ENCODE assay signal across 25 mouse cellular contexts in genomic region chr14:100052876-100053275, GRCm38 (mm10).
DNase-seq lines count a peak whose midpoint lies in the region; ATAC-seq and TF ChIP-seq lines count a peak whose summit lies in the region.
"Had no signal": no experiment of that assay in that cellular context is flagged by ENCODE, and none has a peak within 500 bp of the region (broad histone marks: within the 10 kb centered on the region; RNA-seq: fewer than 3 reads in every experiment).

No protein-coding gene starts in this region.

- H3K27ac ChIP-seq in intestine, embryonic 14.5 days (ENCODE audit: low read depth) = no peak overlapping the region
- no peak overlapping the region for H3K27ac ChIP-seq in intestine, postnatal 0 days (ENCODE audit: low read depth, low read length)
- peak overlapping the region; percentile 99 for H3K27ac ChIP-seq in kidney, adult 2 months (ENCODE audit: insufficient read depth, low read depth, low read length)
- H3K27ac ChIP-seq in kidney, embryonic 15.5 days = no peak overlapping the region
- H3K27ac ChIP-seq: forebrain, embryonic 10.5 days; gastrocnemius, adult 2 months; heart, adult 2 months; heart, embryonic 10.5 days; hindbrain, embryonic 12.5 days; hindbrain, embryonic 15.5 days had no signal

- 0 out of 2 replicates have a peak, but pooled peaks cover 4% of the 10 kb centered on the region for H3K36me3 ChIP-seq in intestine, embryonic 14.5 days (ENCODE audit: control insufficient read depth, insufficient read depth, low read length)
- no peaks in the 10 kb centered on the region for H3K36me3 ChIP-seq in intestine, postnatal 0 days (ENCODE audit: control insufficient read depth, insufficient read depth)
- no peaks in the 10 kb centered on the region for H3K36me3 ChIP-seq in kidney, adult 2 months (ENCODE audit: control insufficient read depth, insufficient read depth, low read length)
- H3K36me3 ChIP-seq in kidney, embryonic 15.5 days = peaks cover 6% of the 10 kb centered on the region; the same call in 1 of the 2 replicates
- H3K36me3 ChIP-seq: G1E; heart, embryonic 10.5 days; hindbrain, embryonic 12.5 days; hindbrain, embryonic 15.5 days had no signal

- TF ChIP-seq POLR2A in kidney, adult 2 months (IDR thresholded peaks at IDR 0.05; ENCODE audit: low read depth, low read length) = no peak

- H3K4me3 ChIP-seq in intestine, embryonic 14.5 days (ENCODE audit: low read depth, low read length) = no peak overlapping the region
- H3K4me3 ChIP-seq in intestine, postnatal 0 days (ENCODE audit: low read depth, low read length) = no peak overlapping the region
- no peak overlapping the region for H3K4me3 ChIP-seq in kidney, adult 2 months (ENCODE audit: insufficient read depth, low read depth, low read length)
- no peak overlapping the region for H3K4me3 ChIP-seq in kidney, embryonic 15.5 days (replicated peaks)
- H3K4me3 ChIP-seq: forebrain, embryonic 10.5 days; gastrocnemius, adult 2 months; heart, adult 2 months; heart, embryonic 10.5 days; hindbrain, embryonic 12.5 days; hindbrain, embryonic 15.5 days had no signal

- TF ChIP-seq CTCF in intestine, postnatal 0 days (IDR thresholded peaks at IDR 0.05; ENCODE audit: low read depth) = no peak
- no peak for TF ChIP-seq CTCF in kidney, adult 2 months (conservative IDR thresholded peaks at IDR 0.05; ENCODE audit: insufficient read depth, insufficient read length, low read depth, low read length)

- H3K9ac ChIP-seq in intestine, embryonic 14.5 days (ENCODE audit: low read length) = no peak overlapping the region
- no peak overlapping the region for H3K9ac ChIP-seq in intestine, postnatal 0 days (ENCODE audit: low read depth, low read length)
- no peak overlapping the region for H3K9ac ChIP-seq in kidney, embryonic 15.5 days
- H3K9ac ChIP-seq: forebrain, postnatal 0 days; hindbrain, embryonic 12.5 days; hindbrain, embryonic 15.5 days had no signal

- no peak overlapping the region for H3K4me2 ChIP-seq in intestine, embryonic 14.5 days (ENCODE audit: low read length)
- H3K4me2 ChIP-seq in intestine, postnatal 0 days (replicated peaks; ENCODE audit: low read depth) = no peak overlapping the region
- H3K4me2 ChIP-seq in kidney, embryonic 15.5 days = no peak overlapping the region
- H3K4me2 ChIP-seq: hindbrain, embryonic 12.5 days; hindbrain, embryonic 15.5 days had no signal

- no peaks in the 10 kb centered on the region for H3K9me3 ChIP-seq in intestine, embryonic 14.5 days (ENCODE audit: control insufficient read depth, low read length)
- H3K9me3 ChIP-seq in intestine, postnatal 0 days (ENCODE audit: control insufficient read depth) = no peaks in the 10 kb centered on the region
- H3K9me3 ChIP-seq in kidney, embryonic 15.5 days (replicated peaks) = no peaks in the 10 kb centered on the region
- H3K9me3 ChIP-seq: forebrain, embryonic 10.5 days; heart, embryonic 10.5 days; hindbrain, embryonic 12.5 days; hindbrain, embryonic 15.5 days had no signal

- no peak for ATAC-seq in intestine, embryonic 14.5 days (replicated peaks; ENCODE audit: low FRiP score, low TSS enrichment, low read depth)
- ATAC-seq in intestine, postnatal 0 days = no peak
- no peak for ATAC-seq in kidney, embryonic 15.5 days (replicated peaks; ENCODE audit: low FRiP score)
- ATAC-seq: forebrain, embryonic 14.5 days; forebrain, postnatal 0 days; Patski had no signal

- 78% methylated on average over 2 of the region's 2 CpGs for WGBS in intestine, embryonic 14.5 days
- 81% methylated on average over 2 of the region's 2 CpGs for WGBS in intestine, postnatal 0 days
- 40% methylated on average over 2 of the region's 2 CpGs for WGBS in kidney, adult 2 months
- WGBS in kidney, embryonic 15.5 days = 73% methylated on average over 2 of the region's 2 CpGs

- H3K4me1 ChIP-seq in intestine, embryonic 14.5 days (replicated peaks; ENCODE audit: control insufficient read depth, insufficient read depth, low read length) = no peaks in the 10 kb centered on the region
- H3K4me1 ChIP-seq in intestine, postnatal 0 days (replicated peaks; ENCODE audit: control insufficient read depth, insufficient read depth, low read length) = no peaks in the 10 kb centered on the region
- peaks cover 6% of the 10 kb centered on the region; the same call in 1 of the 2 replicates for H3K4me1 ChIP-seq in kidney, adult 2 months (ENCODE audit: control insufficient read depth, insufficient read depth, low read length)
- no peaks in the 10 kb centered on the region for H3K4me1 ChIP-seq in kidney, embryonic 15.5 days
- H3K4me1 ChIP-seq: forebrain, embryonic 10.5 days; heart, embryonic 10.5 days; hindbrain, embryonic 12.5 days; hindbrain, embryonic 15.5 days had no signal

- peak; percentile 13 for DNase-seq in intestine, embryonic 14.5 days (ENCODE audit: low spot score)
- peak; percentile 84 for DNase-seq in kidney, adult 2 months
- peak; percentile 6 for DNase-seq in kidney, postnatal 14 days
- DNase-seq in gastrocnemius, postnatal 4 days (ENCODE audit: low spot score in 2 of 2) = no peak
- DNase-seq in urinary bladder, adult 18-20 months (ENCODE audit: low spot score in 2 of 2) = no peak
- DNase-seq: adrenal gland, postnatal 10 days; adrenal gland, postnatal 36 days; B cell, adult 2 months; cerebellum, adult 18-20 months; cerebellum, adult 9-10 months; cerebellum, postnatal 14 days; forebrain, postnatal 0 days; gastrocnemius, adult 2 months; gastrocnemius, postnatal 14 days; heart, adult 2 months had no signal

- H3K27me3 ChIP-seq in intestine, embryonic 14.5 days (replicated peaks; ENCODE audit: control insufficient read depth, insufficient read depth, low read length) = no peaks in the 10 kb centered on the region
- no peaks in the 10 kb centered on the region for H3K27me3 ChIP-seq in intestine, postnatal 0 days (replicated peaks; ENCODE audit: control insufficient read depth, insufficient read depth, low read length)
- no peaks in the 10 kb centered on the region for H3K27me3 ChIP-seq in kidney, adult 2 months (replicated peaks; ENCODE audit: control insufficient read depth, insufficient read depth, low read length)
- H3K27me3 ChIP-seq in kidney, embryonic 15.5 days = no peaks in the 10 kb centered on the region
- H3K27me3 ChIP-seq: CH12.LX; hindbrain, embryonic 12.5 days; hindbrain, embryonic 15.5 days had no signal

Comparison
In these comparisons a context has a peak if more than half of its experiments do, and no peak if none do; other contexts are left out.
1. DNase-seq: peak in intestine, embryonic 14.5 days (single experiment), kidney, adult 2 months (single experiment) and kidney, postnatal 14 days (single experiment); none in gastrocnemius, postnatal 4 days (0 of 2) and urinary bladder, adult 18-20 months (0 of 2).